Mouse (Mus musculus) MN1 (cell line): ENCODE data around the gene Ago4.

Experiments
- DNase-seq: peaks from one replicate; pipeline ENCODE4 v3.0.0-alpha.2; 2016; ENCODE audit warnings: low spot score

Gene Ago4

GRCm38 (mm10) chr4:126468925-126469324 lies 64.3 kb downstream of the Ago4 start:
- DNase-seq: no peak

- DNase-seq: peak; percentile 95
Measured at GRCm38 (mm10) chr4:126468285-126468901, 64.9 kb downstream of the Ago4 start, which contains the start of gene Ago1. Gene Ago1, minus strand, starts transcription at chr4:126468583.

- DNase-seq: peak; percentile 71
Measured at GRCm38 (mm10) chr4:126467721-126468284, 65.5 kb downstream of the Ago4 start.

- DNase-seq: peak; percentile 43
Measured at GRCm38 (mm10) chr4:126466251-126466750, 67.0 kb downstream of the Ago4 start.

- no peak for DNase-seq
Measured at GRCm38 (mm10) chr4:126465843-126466242, 67.4 kb downstream of the Ago4 start.

- DNase-seq: no peak
Measured at GRCm38 (mm10) chr4:126464892-126465235, 68.4 kb downstream of the Ago4 start.

- DNase-seq: no peak
Measured at GRCm38 (mm10) chr4:126464189-126464891, 68.9 kb downstream of the Ago4 start.

- no peak for DNase-seq
Measured at GRCm38 (mm10) chr4:126455441-126455840, 77.8 kb downstream of the Ago4 start.

GRCm38 (mm10) chr4:126454547-126455254 lies 78.6 kb downstream of the Ago4 start:
- no peak for DNase-seq

- no peak for DNase-seq
Measured at GRCm38 (mm10) chr4:126450268-126450667, 83.0 kb downstream of the Ago4 start.

- DNase-seq: no peak
Measured at GRCm38 (mm10) chr4:126447126-126447525, 86.1 kb downstream of the Ago4 start.

GRCm38 (mm10) chr4:126444528-126444927 lies 88.7 kb downstream of the Ago4 start:
- DNase-seq: no peak
